Mouse (Mus musculus) hindbrain, postnatal 0 days (tissue): ENCODE results near the gene Tnni3k. TPM values are rescaled to one million over a fixed set of nuclear protein-coding genes. Genes with fewer than 3 reads are reported as not detected.
A peak's percentile ranks its signal among the peaks of the same experiment; 100 is the strongest.

Experiments used
- ATAC-seq: fragments of 200-750 bp; cut with Nextera tagmentation; 2 replicates; pipeline ENCODE4 v1.8.0; 2017; ENCODE audit warnings: mild to moderate bottlenecking, moderate TSS enrichment, moderate library complexity
- DNase-seq: peaks from one replicate; pipeline ENCODE4 v3.0.0-alpha.2; 2015; ENCODE audit warnings: low spot score
- H3K27ac ChIP-seq: fragments of 300-500 bp; sonication (generic); 2 replicates; pipeline ENCODE4 v1.5.1; 2014; ENCODE audit warnings: mild to moderate bottlenecking
- H3K27me3 ChIP-seq: fragments of 300-500 bp; sonication (generic); 2 replicates; pipeline ENCODE4 v1.6.1; 2014; ENCODE audit warnings: low read length, mixed read lengths; ENCODE audit not compliant: insufficient read depth
- H3K36me3 ChIP-seq: fragments of 300-500 bp; sonication (generic); 2 replicates; pipeline ENCODE4 v1.6.1; 2014; ENCODE audit warnings: low read length, mixed read lengths; ENCODE audit not compliant: insufficient read depth
- H3K4me1 ChIP-seq: fragments of 300-500 bp; sonication (generic); 2 replicates; pipeline ENCODE4 v1.6.1; 2014; ENCODE audit warnings: antibody characterized with exemption, low read length, mixed read lengths; ENCODE audit not compliant: insufficient read depth
- H3K4me2 ChIP-seq: fragments of 300-500 bp; sonication (generic); 2 replicates; pipeline ENCODE4 v1.6.1; 2014; ENCODE audit warnings: low read depth, mild to moderate bottlenecking, low read length, moderate library complexity, mixed read lengths
- H3K4me3 ChIP-seq: fragments of 300-500 bp; sonication (generic); 2 replicates; pipeline ENCODE4 v1.5.1; 2014; ENCODE audit warnings: low read length
- H3K9ac ChIP-seq: fragments of 300-500 bp; sonication (generic); replicated peaks from 2 replicates; pipeline ENCODE4 v1.6.1; 2014; ENCODE audit warnings: mild to moderate bottlenecking, low read length, moderate library complexity, mixed read lengths
- H3K9me3 ChIP-seq: fragments of 300-500 bp; sonication (generic); 2 replicates; pipeline ENCODE4 v1.6.1; 2016; ENCODE audit warnings: low read length, mixed read lengths
- CTCF ChIP-seq: IDR thresholded peaks from 2 replicates; pipeline ENCODE4 v1.5.1; 2016; ENCODE audit warnings: antibody characterized with exemption, control low read depth, low read depth
- WGBS: fragments of 180-500 bp; shearing (Covaris S2); extraction: QIAGEN DNeasy Blood & Tissue Kit; methylation state at CpG from one replicate; pipeline ENCODE4 v1.1.7; 2014; 5-methylcytosine and 5-hydroxymethylcytosine counted together
- polyA plus RNA-seq: library from polyadenylated mRNA; unstranded; fragments of >200 nt; fragmentation: Nextera tagmentation; extraction: Ambion mirVana; gene quantifications from 2 replicates; pipeline ENCODE4 v1.2.1, GENCODE M21; 2015
- total RNA-seq: library from RNA; depleted of rRNA; stranded (reverse); fragments of >200 nt; gene quantifications from 2 replicates; pipeline ENCODE4 v1.2.3, GENCODE M21; 2014

The Tnni3k gene
- total and polyA plus RNA-seq, 2 experiments from 2014 or later, result 0.05 TPM; not detected in 1

DNA sequence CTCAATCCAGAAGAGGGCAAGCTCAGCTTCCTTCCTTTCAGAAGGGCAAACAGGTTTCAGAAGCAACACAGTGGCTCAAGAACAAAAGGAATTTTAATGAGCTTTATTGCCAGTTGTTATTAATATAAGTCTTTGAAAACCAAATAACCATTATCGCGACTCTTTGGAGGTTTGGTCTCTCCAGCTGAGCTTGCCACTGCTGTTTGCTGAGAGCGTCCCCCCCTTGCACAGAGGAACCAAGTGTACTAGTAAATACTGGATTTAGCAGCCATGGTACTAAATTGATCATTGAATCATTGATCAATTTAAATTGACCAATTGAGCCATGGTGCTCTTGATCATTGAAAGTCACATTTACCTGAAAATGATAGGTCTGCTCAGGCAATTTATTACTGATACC lies 202.9 kb downstream of the Tnni3k start:
- DNase-seq (peak; percentile 38), ATAC-seq (no peak)
- no peak overlapping the region for H3K4me3 ChIP-seq
- H3K9ac ChIP-seq, result no peak overlapping the region
- H3K27ac ChIP-seq, result no peak overlapping the region
- H3K27me3 ChIP-seq, result no peaks in the 10 kb centered on the region
- H3K36me3 ChIP-seq, result no peaks in the 10 kb centered on the region
- TF ChIP-seq CTCF, result peak; percentile 37
- 52% methylated on average over 3 of the region's 3 CpGs for WGBS
- no peak overlapping the region for H3K4me2 ChIP-seq
- no peaks in the 10 kb centered on the region for H3K9me3 ChIP-seq
- no peaks in the 10 kb centered on the region for H3K4me1 ChIP-seq

DNA sequence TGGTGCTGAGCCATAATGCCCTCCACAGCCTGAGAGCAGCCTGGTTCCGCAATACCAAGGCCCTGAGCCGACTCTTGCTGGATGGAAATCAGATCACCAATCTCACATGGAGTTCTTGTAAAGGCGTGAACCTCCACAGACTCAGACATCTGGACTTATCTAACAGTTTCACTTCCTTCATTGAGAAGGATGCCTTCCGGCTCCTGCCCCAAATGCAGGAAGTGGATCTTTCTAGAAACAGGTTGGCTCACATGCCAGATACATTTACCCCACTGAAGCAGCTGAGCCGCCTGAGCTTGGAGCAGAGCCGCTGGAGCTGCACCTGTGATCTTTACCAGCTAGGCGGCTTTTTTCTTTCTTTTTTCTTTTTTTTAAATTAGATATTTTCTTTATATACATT lies 213.0 kb downstream of the Tnni3k start:
- Histone ChIP-seq H3K36me3 (no peaks in the 10 kb centered on the region), H3K27ac (no peak overlapping the region), H3K9ac (no peak overlapping the region), H3K4me1 (no peaks in the 10 kb centered on the region), H3K4me2 (no peak overlapping the region), H3K9me3 (no peaks in the 10 kb centered on the region), H3K4me3 (no peak overlapping the region), H3K27me3 (no peaks in the 10 kb centered on the region)
- TF ChIP-seq CTCF, result no peak
- ATAC-seq, result no peak
- WGBS, result 95% methylated on average over 7 of the region's 7 CpGs
- DNase-seq, result no peak

DNA sequence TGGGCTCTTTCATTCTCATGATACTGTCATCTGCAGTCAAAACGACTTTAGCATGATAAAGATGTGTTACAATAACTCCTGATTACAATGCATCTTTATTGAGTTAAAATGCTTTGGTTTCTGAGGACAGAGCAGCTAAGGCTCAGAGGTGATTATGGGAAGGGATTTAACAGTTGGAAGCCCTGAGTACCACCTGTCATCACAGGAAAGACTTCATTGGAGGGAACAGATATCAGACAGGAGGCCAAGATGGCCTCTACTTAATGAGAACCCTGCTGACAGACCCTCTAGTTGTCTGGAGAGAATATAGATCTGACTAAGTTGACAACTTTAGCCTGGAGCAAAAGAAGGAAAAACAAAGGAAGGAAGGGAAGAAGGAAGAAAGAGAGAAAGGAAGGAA lies 214.1 kb downstream of the Tnni3k start:
- Histone ChIP-seq H3K9me3 (no peaks in the 10 kb centered on the region), H3K4me2 (no peak overlapping the region), H3K27ac (no peak overlapping the region), H3K9ac (no peak overlapping the region), H3K4me1 (no peaks in the 10 kb centered on the region), H3K27me3 (no peaks in the 10 kb centered on the region), H3K4me3 (no peak overlapping the region), H3K36me3 (no peaks in the 10 kb centered on the region)
- TF ChIP-seq CTCF, result no peak
- 0 out of 2 replicates have a peak, but pooled peaks have one; percentile 55 for ATAC-seq
- DNase-seq, result no peak
- WGBS, result 13% methylated on average over 1 of the region's 1 CpGs

DNA sequence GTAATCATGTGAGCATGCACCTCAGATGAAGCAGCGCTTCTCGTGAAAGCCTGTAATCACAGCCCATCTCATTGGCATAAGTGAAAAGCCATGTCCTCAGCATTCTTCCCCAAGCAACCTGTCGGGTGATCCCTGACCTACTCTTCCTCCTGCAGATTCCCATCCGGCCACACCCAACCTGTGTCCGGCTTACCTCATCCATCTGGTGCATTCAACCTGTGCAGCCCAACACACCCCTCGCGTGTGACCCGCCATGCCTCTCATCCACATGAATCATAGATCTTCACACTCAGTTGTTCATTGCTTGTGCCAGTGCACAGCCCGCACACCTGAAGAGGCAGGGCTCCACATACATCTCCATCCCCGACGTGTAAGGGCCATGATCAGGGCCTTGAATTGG lies 217.3 kb downstream of the Tnni3k start:
- no peaks in the 10 kb centered on the region for H3K27me3 ChIP-seq
- no peak overlapping the region for H3K4me3 ChIP-seq
- WGBS, result 93% methylated on average over 11 of the region's 11 CpGs
- no peak for TF ChIP-seq CTCF
- H3K9ac ChIP-seq, result no peak overlapping the region
- H3K36me3 ChIP-seq, result no peaks in the 10 kb centered on the region
- DNase-seq (no peak), ATAC-seq (no peak)
- no peak overlapping the region for H3K4me2 ChIP-seq
- H3K4me1 ChIP-seq, result no peaks in the 10 kb centered on the region
- H3K27ac ChIP-seq, result no peak overlapping the region
- no peaks in the 10 kb centered on the region for H3K9me3 ChIP-seq

DNA sequence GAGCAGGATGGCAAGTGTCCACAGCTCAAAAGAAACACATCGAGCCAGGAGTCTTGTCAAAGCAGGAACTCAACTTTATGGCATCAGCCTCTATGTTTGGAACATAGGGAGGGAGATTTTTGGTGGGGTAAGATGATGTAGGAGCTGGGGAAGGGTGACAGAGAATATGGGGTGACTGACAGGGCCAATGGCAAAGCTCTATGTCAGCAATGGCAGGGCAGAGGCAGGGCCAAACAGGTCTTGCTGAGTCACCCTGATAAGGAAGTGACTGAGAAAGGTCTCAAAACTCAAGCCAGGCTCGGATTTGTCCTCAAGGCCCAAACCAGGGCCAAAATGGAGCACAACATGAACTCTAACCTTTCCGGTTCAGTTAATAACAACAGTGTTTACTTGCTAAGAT lies 219.1 kb downstream of the Tnni3k start:
- Histone ChIP-seq H3K9ac (no peak overlapping the region), H3K4me1 (no peaks in the 10 kb centered on the region), H3K27ac (no peak overlapping the region), H3K9me3 (no peaks in the 10 kb centered on the region), H3K4me2 (no peak overlapping the region), H3K4me3 (no peak overlapping the region), H3K36me3 (no peaks in the 10 kb centered on the region), H3K27me3 (no peaks in the 10 kb centered on the region)
- ATAC-seq, result no peak
- TF ChIP-seq CTCF, result no peak
- no peak for DNase-seq
- WGBS, result 73% methylated on average over 3 of the region's 3 CpGs

DNA sequence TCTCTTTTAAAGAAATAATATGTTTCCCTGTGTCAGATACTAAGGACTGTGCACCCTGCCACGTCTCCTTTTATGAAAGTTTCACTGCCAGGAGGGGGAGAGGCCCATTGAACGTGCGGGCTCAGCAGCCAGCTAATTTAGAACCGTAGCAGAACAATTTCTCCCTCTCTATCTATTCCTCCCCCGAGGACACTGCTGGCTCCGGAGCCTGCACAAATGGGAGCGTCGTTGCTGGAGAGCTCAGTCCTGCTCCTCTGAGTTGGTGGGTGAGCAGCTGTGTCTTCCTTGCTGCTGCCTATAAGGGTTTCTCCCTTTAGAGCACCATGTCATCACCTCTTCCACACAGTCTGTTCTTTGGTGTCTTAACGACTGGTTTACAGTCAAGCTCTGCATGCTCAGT lies 220.8 kb downstream of the Tnni3k start:
- H3K4me1 ChIP-seq, result no peaks in the 10 kb centered on the region
- ATAC-seq, result 0 out of 2 replicates have a peak, but pooled peaks have one; percentile 15
- 26% methylated on average over 9 of the region's 9 CpGs for WGBS
- H3K9me3 ChIP-seq, result no peaks in the 10 kb centered on the region
- H3K27me3 ChIP-seq, result no peaks in the 10 kb centered on the region
- H3K9ac ChIP-seq, result no peak overlapping the region
- H3K4me2 ChIP-seq, result no peak overlapping the region
- H3K27ac ChIP-seq, result no peak overlapping the region
- H3K4me3 ChIP-seq, result no peak overlapping the region
- no peaks in the 10 kb centered on the region for H3K36me3 ChIP-seq
- no peak for TF ChIP-seq CTCF
- DNase-seq, result no peak

DNA sequence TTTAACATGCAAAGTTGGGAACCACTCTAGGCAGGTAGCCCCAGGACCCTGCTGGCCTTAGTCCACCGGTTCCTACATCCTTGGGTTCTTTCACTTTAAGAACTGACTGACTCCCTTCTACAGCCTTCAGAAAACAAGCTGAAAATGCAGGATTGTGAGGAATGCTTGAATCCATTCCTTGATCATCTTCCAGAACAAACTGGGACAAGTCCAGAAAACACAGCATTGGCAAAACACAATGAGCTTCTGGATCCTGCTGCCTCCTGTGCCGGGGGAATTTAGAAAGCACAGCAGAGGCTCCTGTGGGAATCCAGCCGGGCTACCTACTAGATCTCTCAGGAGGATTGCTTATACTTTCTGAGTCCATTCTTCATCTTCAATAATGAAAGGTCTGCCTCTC lies 229.5 kb downstream of the Tnni3k start:
- no peak overlapping the region for H3K9ac ChIP-seq
- H3K9me3 ChIP-seq, result no peaks in the 10 kb centered on the region
- no peak for ATAC-seq
- no peak overlapping the region for H3K4me2 ChIP-seq
- 65% methylated on average over 3 of the region's 3 CpGs for WGBS
- no peak overlapping the region for H3K27ac ChIP-seq
- no peaks in the 10 kb centered on the region for H3K36me3 ChIP-seq
- H3K27me3 ChIP-seq, result no peaks in the 10 kb centered on the region
- H3K4me1 ChIP-seq, result no peaks in the 10 kb centered on the region
- DNase-seq, result no peak
- no peak overlapping the region for H3K4me3 ChIP-seq
- TF ChIP-seq CTCF, result no peak
